Mouse (Mus musculus) adipocyte (in vitro differentiated cells): Measurements from ENCODE around the gene Lnp1.
"Not testable (repeated sequence)": the region's sequence is repeated elsewhere in the genome, so short reads cannot be mapped to it uniquely, and the experiment has no call there.

Source experiments
- DNase-seq: peaks from one replicate; pipeline ENCODE4 v3.0.0-alpha.2; 2016; ENCODE audit warnings: low spot score

Gene Lnp1

DNA sequence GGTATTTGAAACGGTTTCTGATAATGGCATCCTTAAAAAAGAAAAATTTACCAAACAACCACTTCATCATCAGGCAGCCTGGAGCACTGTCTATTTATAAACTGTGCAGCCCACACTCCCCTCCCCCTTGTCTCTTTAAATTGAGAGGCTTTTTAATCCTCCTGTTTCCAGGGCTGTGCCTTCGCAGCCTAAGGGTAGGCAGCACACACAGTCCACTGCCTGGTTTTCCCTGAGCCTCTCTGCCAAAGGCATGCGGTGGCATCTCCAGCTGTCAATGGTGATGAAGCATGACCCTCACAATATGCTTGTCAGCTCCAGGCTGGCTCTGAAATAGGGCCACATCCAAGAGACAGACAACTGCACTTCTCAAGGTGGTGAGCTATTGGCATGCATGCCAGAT lies at the start of gene Lnp1:
TSS of gene Lnp1 (minus strand) at position 39 of the 400 bp plus-strand sequence.
- DNase-seq, result no peak

DNA sequence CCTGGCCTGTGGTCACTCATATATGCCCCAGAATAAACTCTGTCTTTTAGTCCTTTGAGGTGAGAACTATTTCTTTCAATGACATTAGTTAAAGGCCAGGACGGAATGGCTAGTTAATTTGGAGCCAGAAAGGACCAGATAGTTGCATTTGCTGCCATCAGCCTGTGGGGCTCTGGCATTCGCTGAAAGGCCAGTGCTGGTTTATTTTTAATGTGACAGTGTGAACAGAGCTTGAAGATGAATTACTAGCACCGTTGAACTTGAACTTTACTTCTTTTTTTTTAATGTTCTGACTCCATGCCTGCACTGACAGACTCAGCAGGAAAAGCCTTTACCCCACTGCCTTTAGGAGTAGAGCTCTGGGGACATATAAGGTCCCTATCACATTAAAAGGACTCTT lies 46.8 kb upstream of the Lnp1 start:
- DNase-seq, result no peak

DNA sequence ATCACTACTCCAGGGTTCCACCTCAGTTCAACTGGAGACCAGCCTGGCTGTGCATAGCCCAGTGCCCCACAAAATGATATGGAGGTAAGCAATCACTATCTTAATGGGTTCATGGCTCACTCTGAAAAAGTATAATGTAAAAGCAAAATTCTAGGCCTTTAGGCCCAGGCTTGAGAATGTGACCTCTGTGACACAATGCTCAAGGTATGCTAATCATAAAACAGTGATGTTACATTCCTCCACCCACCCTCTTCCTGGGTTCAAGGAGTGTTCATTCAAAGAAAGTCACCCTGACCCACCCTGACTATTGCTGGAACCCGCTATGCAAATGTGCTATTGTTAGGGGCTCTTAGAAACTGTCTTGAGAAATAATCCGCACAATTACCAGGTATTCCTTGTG lies 30.4 kb upstream of the Lnp1 start:
- DNase-seq, result not testable (repeated sequence)

DNA sequence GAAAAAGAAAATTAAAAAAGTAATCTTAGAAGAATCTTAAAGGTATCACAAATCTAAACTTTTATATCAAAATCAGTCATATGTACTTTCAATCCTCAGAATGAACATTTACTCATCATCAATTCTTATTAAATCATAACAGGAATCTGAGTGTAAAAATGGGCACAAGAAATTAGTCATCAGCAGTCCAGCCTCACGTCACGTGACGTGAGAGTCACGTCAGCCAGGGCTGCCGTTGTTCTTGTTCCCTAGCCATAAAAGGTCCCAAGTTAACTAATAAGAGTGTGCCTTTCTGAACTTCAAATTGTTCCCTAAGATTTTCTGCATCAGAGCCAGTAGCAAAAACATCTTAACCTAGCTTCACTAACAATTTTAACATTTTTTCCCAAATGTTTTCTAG lies 21.2 kb upstream of the Lnp1 start:
- no peak for DNase-seq

DNA sequence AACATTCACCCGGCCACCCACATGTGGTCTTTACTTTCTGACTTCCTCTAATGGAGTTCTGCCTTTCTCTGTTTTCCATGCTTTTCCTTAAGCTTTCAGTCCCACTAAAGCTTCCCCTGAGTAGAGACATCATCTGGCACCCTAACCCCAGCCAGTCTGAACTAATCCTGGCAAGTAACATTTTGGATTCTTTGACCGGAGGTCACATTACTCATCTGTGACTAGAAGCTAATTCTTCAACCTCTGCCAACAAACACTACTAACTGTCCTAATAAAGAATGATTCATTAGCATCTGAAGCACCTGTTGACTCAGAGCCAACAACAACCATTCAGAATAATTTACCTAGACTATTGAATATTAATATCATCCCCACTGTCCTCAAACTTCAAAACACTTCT lies 14.5 kb upstream of the Lnp1 start:
- DNase-seq, result no peak

DNA sequence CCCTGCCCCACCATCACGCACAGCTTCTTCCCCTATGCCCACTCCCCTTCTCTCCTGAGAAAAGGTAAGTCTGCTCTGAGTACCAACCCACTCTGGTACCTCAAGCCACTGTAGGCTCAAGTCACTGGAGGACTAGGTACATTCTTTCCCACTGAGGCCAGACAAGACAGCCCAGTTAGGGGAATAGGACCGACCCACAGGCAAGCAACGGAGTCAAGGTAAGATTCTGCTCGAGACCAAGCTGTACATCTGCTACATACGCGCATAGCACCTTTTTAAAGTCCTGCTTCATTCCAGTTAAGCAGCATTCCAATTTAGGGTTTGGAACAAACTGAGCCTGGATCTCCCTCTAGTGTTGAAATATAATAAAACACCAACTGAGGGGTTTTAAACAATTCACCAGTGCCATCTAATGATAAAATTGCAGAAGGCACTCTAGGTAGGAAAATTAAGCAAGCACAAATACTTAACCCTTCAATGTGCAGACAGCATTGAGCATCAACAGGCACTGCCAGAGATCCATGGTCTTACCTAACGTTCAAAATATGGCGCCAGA lies 7.7 kb downstream of the Lnp1 start:
- DNase-seq, result peak; percentile 85

DNA sequence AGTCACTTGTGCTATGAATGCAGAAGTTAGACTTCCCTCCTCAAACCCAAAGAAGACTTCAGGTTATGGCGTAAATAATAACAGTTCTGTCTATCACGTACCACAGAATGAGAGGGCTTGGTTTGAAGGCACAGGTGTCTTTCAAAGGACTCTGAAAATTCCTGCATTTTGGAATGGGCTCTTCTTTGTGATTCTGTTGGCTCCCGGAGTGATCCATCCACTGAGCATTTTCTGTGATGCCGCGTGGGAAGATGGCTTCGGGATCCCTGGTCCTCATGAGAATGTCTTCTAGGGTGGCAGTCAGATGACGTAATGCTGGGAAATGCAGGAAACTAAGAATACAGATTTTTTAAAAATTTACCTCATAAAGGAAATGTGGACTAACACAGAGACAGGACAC lies 10.6 kb downstream of the Lnp1 start:
- no peak for DNase-seq

DNA sequence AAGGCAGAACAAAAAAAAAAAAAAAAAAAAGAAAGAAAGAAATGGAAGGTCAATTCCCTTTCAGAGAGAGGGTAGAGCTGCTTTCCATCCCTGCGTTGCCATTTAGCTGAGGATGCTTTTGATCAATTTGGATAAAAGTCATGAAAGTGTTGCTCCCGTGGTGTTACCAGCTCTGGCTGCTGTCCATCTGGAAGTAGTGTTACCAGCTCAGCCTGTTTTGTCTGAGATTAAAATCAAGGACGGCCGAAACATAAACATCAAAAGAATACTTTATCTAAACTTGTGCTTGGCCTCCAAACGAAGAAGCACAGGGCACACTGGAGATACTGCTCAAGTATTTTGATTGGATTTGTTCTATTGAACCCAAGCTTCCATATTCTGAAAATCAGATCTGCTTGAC lies 18.9 kb downstream of the Lnp1 start:
- no peak for DNase-seq

DNA sequence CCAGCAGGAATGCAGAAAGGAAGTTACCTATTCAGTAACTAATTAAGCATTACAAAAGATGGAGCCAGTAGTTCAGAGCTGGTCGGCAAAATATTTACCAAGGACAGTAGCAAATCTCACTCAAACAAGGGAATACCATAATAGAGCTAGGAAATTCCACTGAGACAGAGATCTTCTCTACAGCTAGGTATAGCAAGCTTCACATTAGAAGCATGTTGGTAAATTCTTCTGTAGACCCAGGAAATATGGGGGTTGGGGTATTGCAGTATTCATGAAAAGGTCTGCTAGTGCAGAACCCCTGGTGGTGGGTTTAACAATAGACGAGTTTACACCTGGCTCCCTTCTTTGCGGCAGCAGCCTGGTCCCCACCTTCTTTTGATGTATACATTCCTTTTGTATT lies 25.7 kb downstream of the Lnp1 start:
- not testable (repeated sequence) for DNase-seq

DNA sequence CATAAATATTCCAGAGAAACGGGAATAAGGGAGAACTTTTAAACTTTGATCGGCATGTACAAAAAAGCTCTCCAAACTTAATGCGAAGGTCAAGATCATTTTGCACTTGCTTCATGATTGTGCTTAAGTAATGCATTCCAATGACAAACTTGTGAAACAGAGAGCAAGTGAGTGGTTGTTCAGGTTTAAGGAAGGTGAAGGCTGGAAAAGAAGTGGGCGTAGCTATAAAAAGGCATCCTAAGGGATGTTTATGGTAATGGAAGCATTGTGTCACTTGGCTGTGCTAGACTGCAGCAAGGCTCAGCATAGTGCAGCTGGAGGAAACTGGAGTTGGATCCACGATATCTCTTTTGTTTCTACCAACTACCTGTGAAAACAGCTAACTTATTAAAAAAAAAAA lies 36.3 kb downstream of the Lnp1 start:
- no peak for DNase-seq

DNA sequence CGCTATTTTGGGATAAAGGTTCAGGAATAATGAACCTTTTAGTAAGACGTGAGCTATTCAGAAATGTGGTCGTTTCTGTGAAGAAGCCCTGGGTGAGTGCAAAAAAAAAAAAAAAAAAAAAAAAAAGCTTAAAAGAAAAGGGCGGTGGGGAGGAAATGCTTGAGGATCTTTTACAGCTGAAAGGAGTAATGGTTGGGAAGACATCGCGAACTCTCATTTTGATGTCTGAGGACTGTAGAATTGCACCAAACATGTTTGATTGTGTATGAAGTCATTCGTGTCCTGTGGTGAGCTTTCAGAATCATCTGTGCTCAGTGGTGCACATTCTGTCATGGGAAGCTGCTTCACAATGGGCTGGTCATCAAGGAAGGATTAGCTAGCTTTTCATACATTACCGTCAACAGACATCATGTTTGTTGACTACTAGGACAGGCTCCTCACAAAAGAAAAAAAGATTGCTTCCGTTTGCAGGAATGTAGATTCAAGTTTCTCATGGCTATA lies 41.2 kb downstream of the Lnp1 start:
- DNase-seq, result no peak

DNA sequence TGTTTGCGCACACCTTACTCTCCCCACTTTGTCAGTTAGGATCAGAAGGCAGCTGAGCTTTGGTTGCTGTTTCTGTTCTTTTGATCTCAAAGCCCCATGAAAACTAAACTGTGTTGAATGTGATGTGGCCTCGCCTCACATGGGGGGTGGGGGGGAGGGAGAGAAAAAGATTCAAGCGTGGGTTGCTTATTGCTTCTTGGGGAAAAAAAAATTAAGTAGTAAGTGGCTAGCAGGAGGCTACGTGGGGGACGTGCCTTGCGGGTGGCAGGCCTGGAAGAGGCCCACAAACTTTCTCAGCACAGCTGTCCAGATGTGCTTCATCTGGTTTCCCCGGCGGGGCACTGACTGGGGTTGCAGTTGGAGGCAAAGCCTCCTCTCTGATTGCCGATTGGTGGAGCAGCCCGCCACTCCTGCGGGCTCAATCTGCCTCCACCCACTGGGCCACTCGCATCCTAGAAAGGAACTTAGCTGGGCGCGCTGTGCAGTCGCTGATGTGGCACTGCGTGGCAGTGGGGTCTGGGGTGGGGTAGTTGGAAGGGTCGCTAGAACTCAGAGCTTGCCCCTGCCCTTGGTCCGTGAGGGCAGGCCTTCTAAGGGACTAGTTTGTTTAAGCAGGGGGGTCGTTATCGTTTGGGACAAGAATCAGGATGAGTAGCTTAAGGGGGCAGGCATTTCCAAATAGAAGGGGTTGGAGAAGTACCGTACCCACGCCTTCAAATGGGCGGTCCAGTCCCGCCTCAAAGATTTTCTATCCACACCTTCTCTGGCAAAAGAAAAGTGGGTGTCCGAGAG lies 41.8 kb downstream of the Lnp1 start, which contains the start of gene Tmem45a:
TSS of gene Tmem45a (minus strand) at position 343 of the 792 bp plus-strand sequence.
- peak; percentile 82 for DNase-seq

DNA sequence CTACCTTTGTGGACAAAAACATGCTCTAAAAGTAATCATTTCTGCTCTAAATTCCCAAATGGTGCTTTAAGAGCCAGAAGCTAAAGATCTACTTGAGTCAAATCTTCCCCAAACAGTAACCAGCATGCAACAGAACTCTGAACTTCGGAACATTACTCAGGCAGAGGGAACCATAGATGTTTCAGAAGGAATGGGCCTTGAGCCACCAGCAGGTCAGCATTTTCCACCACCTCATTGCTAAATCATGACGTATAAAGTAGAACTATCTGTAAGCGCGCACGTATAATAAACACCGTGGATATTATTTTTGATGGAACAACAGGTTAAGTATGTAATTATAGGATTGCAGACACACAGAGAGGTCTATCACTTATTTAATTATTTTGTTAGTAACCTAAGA lies 43.0 kb downstream of the Lnp1 start:
- no peak for DNase-seq

DNA sequence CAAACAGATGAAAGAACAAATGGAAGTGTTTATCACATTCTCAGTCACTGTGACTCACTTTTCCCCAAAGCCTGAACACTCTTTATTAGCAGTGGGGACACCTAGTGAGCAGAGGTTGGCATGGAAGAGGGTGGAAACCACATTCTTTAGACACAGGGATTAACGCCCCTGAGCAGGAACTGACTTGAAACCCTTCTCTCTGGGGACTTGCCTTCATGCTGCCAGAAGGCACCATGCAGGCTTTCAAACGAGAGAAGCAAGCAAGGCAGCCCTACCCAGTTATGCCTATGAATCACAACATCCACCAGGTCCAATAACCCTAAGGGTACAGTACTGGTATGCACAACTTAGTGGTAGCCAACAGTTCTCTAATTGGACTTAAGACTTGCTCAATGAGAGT lies 54.5 kb downstream of the Lnp1 start:
- DNase-seq, result peak; percentile 15

DNA sequence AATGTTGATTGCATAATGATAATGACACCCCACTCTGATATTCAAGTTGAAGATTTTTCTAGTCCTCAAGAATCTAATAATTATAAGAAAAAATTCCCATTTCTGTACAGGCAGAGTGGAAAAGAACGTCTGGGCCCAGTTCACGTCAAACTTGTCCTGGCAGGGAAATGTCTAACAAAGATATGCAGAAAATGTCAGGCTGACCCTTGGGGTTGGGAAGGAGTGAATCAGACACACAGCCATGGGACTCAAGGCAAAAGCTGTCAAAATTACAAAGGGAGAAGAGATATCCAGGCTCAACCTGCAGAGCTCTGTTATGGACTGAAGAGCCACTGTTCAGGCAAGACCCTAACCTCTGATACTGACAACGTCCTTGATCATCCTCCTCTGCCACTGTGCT lies 57.4 kb downstream of the Lnp1 start:
- DNase-seq, result no peak

DNA sequence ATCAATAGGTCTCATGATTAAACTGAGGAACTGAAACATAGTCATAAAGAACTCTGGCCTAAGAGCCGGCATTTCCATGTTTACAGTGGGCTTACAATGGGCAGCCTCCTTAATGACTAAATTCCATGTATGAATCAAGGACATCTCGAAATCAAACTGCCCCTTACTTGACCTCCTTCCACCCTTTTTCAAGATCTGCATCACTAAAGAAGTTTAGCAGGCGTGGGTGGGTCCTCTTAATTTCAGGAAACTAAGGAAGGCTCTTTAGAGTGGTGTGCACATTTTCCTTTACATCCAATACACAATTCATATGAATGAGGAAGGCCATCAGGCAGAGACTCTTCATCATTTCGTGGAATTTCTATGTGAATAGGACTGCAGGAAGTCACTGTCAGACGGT lies 59.5 kb downstream of the Lnp1 start:
- no peak for DNase-seq

DNA sequence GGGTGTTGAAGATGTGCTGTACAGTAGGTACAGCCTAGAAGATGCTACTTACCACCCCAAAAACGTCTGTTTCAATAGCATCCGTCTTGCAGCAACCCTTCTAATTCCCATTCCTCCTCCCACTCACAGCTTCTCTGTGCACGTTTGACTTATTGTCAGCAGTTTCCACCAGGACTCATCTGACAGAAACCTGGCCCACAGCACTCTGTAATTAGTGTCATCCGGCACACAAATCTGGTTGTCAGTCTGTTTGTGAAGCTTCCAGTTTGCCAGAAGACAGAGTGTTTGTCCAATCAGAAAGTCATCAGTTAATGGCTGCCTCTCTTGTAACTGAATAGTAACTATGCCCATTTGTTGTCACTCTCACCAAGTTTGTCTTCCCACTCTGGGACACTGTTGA lies 60.3 kb downstream of the Lnp1 start:
- DNase-seq, result no peak
